Mouse (Mus musculus) brain, embryonic 18.5 days (tissue): ENCODE results near the gene Olfm1.

Source experiments
- DNase-seq: peaks from one replicate; pipeline ENCODE4 v3.0.0-alpha.2; 2012; ENCODE audit warnings: low read depth, low spot score

The Olfm1 gene

GRCm38 (mm10) chr2:28192821-28193689 is at the start of gene Olfm1:
Olfm1 (plus strand) TSS chr2:28192992.
- no peak for DNase-seq

GRCm38 (mm10) chr2:28143417-28144045 is 49.3 kb upstream of the Olfm1 start:
- no peak for DNase-seq

DNA sequence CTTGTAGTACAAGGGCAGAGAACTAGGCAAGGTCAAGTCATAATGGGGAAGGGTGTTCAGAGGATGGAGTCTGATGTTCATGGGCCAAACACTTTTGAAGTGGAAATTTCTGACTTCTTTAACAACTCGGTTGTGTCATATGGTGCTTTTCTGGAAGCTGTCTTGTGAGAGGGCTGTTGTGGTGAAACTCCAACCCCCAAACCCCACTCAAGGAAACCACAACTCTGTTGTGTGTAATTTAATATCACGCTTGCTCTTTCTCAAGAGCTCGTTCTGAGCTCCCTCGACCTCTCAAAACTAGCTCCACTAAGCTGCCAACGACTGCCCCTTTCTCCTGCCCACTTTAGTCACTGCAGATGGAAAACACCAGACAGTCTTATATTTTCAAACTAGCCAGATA is 47.1 kb upstream of the Olfm1 start:
- no peak for DNase-seq

DNA sequence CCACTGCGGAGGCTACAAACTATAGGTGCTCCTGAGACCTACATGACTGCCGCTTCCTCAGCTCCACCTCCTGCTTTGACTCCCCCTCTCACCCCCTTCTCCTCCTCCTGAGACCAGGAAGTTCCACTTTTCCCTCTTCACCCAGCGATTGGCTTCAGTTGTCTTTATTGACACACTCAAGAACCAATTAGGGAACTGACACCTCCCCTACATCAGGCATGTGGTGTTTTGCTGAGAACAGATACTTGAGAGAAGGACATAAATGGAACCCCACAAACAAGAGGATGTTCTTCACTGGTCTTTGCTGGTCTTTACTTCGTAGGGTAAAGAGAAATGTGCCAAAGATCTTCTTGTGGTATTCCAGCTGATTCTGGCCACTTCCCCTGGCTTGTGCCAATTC is 46.6 kb upstream of the Olfm1 start:
- no peak for DNase-seq

GRCm38 (mm10) chr2:28146685-28147084 is 46.1 kb upstream of the Olfm1 start:
- DNase-seq = no peak

GRCm38 (mm10) chr2:28147248-28147794 is 45.5 kb upstream of the Olfm1 start:
- no peak for DNase-seq

- no peak for DNase-seq
These were observed 43.1 kb upstream of the Olfm1 start for GRCm38 (mm10) chr2:28149688-28150087.

GRCm38 (mm10) chr2:28160568-28160967 is 32.2 kb upstream of the Olfm1 start:
- no peak for DNase-seq

GRCm38 (mm10) chr2:28165570-28165969 is 27.2 kb upstream of the Olfm1 start:
- no peak for DNase-seq

GRCm38 (mm10) chr2:28169336-28169735 is 23.5 kb upstream of the Olfm1 start:
- no peak for DNase-seq

DNA sequence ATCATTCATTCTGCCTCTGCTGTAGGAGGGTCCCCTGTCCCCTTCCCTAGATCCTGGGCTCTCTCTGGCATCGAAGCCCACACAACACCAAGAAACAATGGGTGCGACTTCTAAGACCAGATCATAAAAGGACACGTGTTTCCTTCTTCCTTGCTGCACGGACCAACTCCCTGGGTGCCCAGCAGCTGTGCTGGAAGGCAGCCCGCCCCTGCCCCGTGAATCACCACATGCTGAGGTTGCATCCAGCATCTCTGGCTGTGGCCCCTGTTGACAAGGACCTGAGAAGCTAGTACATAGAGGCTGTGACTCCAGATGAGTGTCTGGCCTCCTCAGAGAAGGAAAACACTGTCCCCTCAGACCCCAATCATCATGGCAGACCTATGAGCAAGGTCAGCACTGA is 20.8 kb upstream of the Olfm1 start:
- DNase-seq = no peak

DNA sequence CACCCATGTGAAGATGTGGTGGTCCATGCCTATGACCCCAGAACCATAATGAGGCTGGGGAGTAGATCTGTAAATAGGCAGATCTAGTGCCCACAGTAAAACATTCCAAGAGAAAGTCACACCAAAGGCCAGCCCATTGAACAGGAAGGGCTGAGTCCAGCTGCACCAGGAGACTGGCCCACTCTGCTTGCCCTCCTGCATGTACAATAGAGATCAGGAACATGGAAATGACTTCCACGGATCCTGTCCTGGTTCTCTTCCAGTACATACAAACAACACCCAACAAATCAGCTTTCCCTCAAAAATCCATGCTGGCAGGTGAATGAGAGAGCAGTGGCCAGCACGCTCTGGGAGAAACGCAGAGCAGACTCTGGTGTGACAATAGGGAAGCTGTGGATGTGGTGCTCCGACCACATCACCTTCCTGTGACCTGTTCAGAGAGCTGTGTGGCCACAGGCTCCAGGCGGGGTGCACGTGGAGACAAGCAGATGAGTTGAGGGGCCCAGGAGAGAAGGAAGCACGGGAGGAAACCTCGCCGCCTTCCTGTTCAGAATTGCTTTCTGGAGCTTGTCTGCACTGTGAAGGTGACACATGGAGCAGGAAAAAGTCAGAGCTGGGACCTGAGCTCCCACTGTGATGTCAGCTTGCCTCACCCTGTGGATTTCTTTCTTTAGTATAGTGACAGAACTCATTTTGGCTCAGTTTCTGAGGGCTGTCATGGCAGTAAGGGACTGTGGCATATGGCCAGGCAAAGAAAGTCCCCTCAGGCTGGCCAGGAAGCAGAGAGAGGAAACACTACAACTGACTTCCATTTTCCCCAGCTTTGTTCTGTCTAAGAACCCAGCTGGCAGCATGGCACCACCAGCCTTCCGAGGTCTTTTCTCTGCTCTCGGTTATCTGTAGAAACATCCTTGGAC is 19.3 kb upstream of the Olfm1 start:
- DNase-seq = no peak

DNA sequence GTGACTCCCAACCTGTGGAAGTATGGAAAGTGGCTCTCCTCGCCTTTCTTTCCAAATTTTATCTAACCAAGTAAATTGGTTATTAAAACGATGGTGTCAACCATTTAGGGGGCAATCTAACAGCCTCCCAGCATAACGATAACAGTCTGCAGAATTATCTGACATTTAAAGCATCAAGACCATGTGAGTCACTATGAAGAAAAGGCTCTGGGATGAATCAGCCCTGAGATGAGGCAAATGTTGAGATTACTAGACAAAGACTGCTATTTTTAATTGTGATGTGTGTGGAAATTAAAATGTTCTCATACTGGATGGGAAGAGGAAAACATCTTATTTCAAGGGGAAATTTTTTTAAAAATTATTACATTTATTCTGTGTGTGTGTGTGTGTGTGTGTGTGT is 18.4 kb upstream of the Olfm1 start:
- no peak for DNase-seq

DNA sequence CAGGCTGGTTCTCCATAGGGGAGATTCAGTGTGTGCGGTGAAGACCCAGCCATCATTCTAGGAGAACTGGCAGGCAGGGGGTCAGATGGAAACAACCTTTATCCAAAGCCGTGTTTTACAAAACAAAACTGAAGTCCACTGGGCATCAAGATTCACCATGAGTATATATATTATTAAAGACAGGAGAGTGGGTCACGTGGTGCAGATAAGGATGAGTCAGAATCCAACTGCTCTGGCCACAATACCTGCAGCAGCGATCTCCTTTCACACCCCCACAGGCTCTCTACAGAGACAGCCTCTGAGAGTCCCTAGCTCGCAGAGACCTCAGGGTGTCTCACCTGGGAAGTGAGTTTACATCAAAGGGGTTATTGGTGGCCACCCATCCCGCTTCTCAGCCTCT is 14.2 kb upstream of the Olfm1 start:
- DNase-seq = no peak

- no peak for DNase-seq
These were observed 12.7 kb upstream of the Olfm1 start for GRCm38 (mm10) chr2:28180053-28180452.

DNA sequence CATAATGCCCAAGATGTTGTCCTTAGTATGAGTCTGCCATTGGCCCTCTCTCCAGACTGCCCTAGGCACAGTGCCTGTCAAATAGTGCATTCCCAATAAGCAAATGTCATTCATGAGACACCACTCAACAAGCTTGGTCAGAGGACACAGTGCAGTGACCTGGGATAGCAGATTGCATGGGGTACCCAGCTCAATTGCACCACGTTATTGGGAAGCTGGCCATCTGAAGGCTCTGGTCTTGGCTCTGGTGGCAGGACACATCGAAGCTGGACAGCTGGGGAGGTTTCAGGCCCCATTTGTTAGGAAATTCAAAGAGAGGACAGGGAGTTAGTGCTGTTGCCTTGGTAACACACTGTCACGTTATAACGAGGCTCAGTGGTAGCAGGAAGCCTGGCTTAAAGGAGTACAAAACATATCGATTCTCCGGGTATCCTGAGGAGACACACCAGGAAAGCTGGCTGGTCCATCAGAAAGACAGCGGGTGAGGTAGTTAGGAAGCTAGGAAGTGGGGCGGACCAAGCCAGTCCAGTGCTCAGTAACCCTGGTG is 4.3 kb upstream of the Olfm1 start:
- no peak for DNase-seq

- no peak for DNase-seq
These were observed 897 bp downstream of the Olfm1 start for GRCm38 (mm10) chr2:28193690-28194087.

- no peak for DNase-seq
These were observed 2.3 kb downstream of the Olfm1 start for GRCm38 (mm10) chr2:28194962-28195617.

DNA sequence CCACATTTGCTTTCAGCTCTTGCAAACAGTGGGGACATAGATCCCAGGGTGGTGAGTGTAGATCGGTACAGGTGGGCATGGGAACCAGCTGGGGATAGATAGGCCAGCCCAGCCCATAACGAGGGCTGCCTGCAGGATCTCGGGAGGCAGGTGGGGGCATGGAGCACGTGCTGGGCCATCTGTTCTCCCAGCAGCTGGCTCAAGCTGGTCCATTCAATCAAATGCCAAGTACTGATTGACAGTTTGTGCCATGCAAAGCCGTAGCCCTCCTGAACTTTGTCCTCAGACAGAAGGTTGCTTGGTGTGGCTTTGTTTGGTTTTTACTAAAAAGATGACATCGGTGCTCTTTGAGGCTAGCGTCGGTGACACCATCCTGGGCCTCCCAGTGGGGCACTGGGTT is 2.9 kb downstream of the Olfm1 start:
- DNase-seq = no peak

- DNase-seq = no peak
These were observed 8.6 kb downstream of the Olfm1 start for GRCm38 (mm10) chr2:28201441-28201841.

GRCm38 (mm10) chr2:28204167-28204566 is 11.4 kb downstream of the Olfm1 start:
- DNase-seq = peak; percentile 69
